8 mouse cellular contexts compared by ENCODE assay signal in genomic region chr14:55721700-55722437, GRCm38 (mm10). TPM values are rescaled to one million over a fixed set of nuclear protein-coding genes. Genes with fewer than 3 reads are reported as not detected.
DNase-seq lines count a peak whose midpoint lies in the region; ATAC-seq lines count a peak whose summit lies in the region.

Rabggta (minus strand) TSS chr14:55722263.

- peak within 1 kb of the TSS; percentile 74 for H3K27ac ChIP-seq in intestine, embryonic 14.5 days (ENCODE audit: low read depth)

- H3K4me3 ChIP-seq in intestine, embryonic 14.5 days (ENCODE audit: low read depth, low read length): peak within 1 kb of the TSS; percentile 83

- H3K4me2 ChIP-seq in intestine, embryonic 14.5 days (ENCODE audit: low read length): peak within 1 kb of the TSS; percentile 61

- peak within 1 kb of the TSS; percentile 73 for H3K9ac ChIP-seq in intestine, embryonic 14.5 days (ENCODE audit: low read length)

- under 1% methylated on average over 50 of the region's 50 CpGs for WGBS in intestine, embryonic 14.5 days

- DNase-seq in adrenal gland, adult (ENCODE audit: inconsistent age in 2 of 2, low spot score in 1 of 2): peak; percentile 92 to 96
- peak; percentile 95 for DNase-seq in embryo, embryonic 10.5 days (ENCODE audit: low spot score)
- peak; percentile 88 for DNase-seq in gastrocnemius, postnatal 25 days
- DNase-seq in intestine, embryonic 14.5 days (ENCODE audit: low spot score): peak; percentile 98
- DNase-seq in left cerebral cortex, postnatal 14 days (ENCODE audit: low spot score in 2 of 2): peak; percentile 94
- DNase-seq in mesoderm, embryonic 11.5 days (ENCODE audit: low read depth, low spot score): peak; percentile 92
- DNase-seq in right cerebral cortex, postnatal 36 days (ENCODE audit: low spot score in 2 of 2): peak; percentile 90 to 93
- peak; percentile 98 for DNase-seq in yolk sac, embryonic 10.5 days (ENCODE audit: low spot score)

- H3K27me3 ChIP-seq in intestine, embryonic 14.5 days (replicated peaks; ENCODE audit: control insufficient read depth, insufficient read depth, low read length): no peaks in the 10 kb centered on the region

- peak; percentile 96 for ATAC-seq in intestine, embryonic 14.5 days (replicated peaks; ENCODE audit: low FRiP score, low TSS enrichment, low read depth)

- peaks cover 27% of the 10 kb centered on the region for H3K36me3 ChIP-seq in intestine, embryonic 14.5 days (ENCODE audit: control insufficient read depth, insufficient read depth, low read length)

- peaks cover 3% of the 10 kb centered on the region; the same call in 1 of the 2 replicates for H3K4me1 ChIP-seq in intestine, embryonic 14.5 days (replicated peaks; ENCODE audit: control insufficient read depth, insufficient read depth, low read length)

- H3K9me3 ChIP-seq in intestine, embryonic 14.5 days (ENCODE audit: control insufficient read depth, low read length): no peaks in the 10 kb centered on the region

- intact Hi-C loops in left cerebral cortex, postnatal 14 days (cut with DNase I): no loop called here

RNA-seq across cellular contexts. Expression of gene Rabggta, which starts in this region (rescaled TPM):
- total RNA-seq in gastrocnemius, postnatal 25 days (2021): 10 to 100 TPM; 10.3 TPM
- 29.7 and 32.7 TPM in 2 replicates for polyA plus RNA-seq in intestine, embryonic 14.5 days (2014; fragmentation: Nextera tagmentation; extraction: Ambion mirVana)
- 10 to 100 TPM; 44.2 to 45.4 TPM for total RNA-seq in left cerebral cortex, postnatal 14 days (2021)

Comparison
In these comparisons a context has a peak if more than half of its experiments do, and no peak if none do; other contexts are left out.
1. Peak in every context shown above with its lines: DNase-seq, ATAC-seq, H3K4me3 ChIP-seq and H3K27ac ChIP-seq.